Mouse (Mus musculus) kidney, adult 2 months (tissue): ENCODE data around the gene Pld6. TPM values are rescaled to one million over a fixed set of nuclear protein-coding genes. Genes with fewer than 3 reads are reported as not detected.

Experiments
- DNase-seq: peaks from one replicate; pipeline ENCODE4 v3.0.0; 2021
- H3K27ac ChIP-seq: fragments of 200-500 bp; 2 replicates; pipeline ENCODE4 v1.5.1; 2012; ENCODE audit warnings: low read depth, low read length, control low read depth, inconsistent platforms; ENCODE audit not compliant: insufficient read depth
- H3K27me3 ChIP-seq: fragments of 200-500 bp; replicated peaks from 2 replicates; pipeline ENCODE4 v1.6.1; 2012; ENCODE audit warnings: mild to moderate bottlenecking, moderate library complexity, low read length, inconsistent platforms; ENCODE audit not compliant: control insufficient read depth, insufficient read depth
- H3K36me3 ChIP-seq: fragments of 200-500 bp; 2 replicates; pipeline ENCODE4 v1.6.1; 2012; ENCODE audit warnings: mild to moderate bottlenecking, moderate library complexity, low read length, inconsistent platforms; ENCODE audit not compliant: control insufficient read depth, insufficient read depth
- H3K4me1 ChIP-seq: fragments of 200-500 bp; 2 replicates; pipeline ENCODE4 v1.6.1; 2011; ENCODE audit warnings: low read length; ENCODE audit not compliant: control insufficient read depth, insufficient read depth
- H3K4me3 ChIP-seq: fragments of 200-500 bp; 2 replicates; pipeline ENCODE4 v1.5.1; 2011; ENCODE audit warnings: mild to moderate bottlenecking, low read depth, low read length, control low read depth; ENCODE audit not compliant: insufficient read depth
- CTCF ChIP-seq: fragments of 200-500 bp; conservative IDR thresholded peaks from 2 replicates; pipeline ENCODE4 v1.5.1; 2011; ENCODE audit warnings: low read depth, mild to moderate bottlenecking, control low read depth, low read length, moderate library complexity, mixed read lengths; ENCODE audit not compliant: insufficient read depth, insufficient read length
- POLR2A ChIP-seq: fragments of 200-500 bp; IDR thresholded peaks from one replicate; pipeline ENCODE4 v1.6.1; 2011; ENCODE audit warnings: low read depth, low read length, control low read depth
- WGBS: fragments of 180-500 bp; shearing (Covaris S2); methylation state at CpG from one replicate; pipeline ENCODE4 v1.1.7; 2018; 5-methylcytosine and 5-hydroxymethylcytosine counted together
- polyA plus RNA-seq: library from polyadenylated mRNA; depleted of rRNA; stranded (reverse); fragments of >200 nt; gene quantifications from 2 replicates; pipeline ENCODE4 v1.2.3, GENCODE M21; 2012

Gene Pld6
- polyA plus RNA-seq, 1 experiment: 2.6 TPM

- no peak overlapping the region for H3K27ac ChIP-seq
- no peaks in the 10 kb centered on the region for H3K27me3 ChIP-seq
- WGBS: 83% methylated on average over 5 of the region's 5 CpGs
- H3K4me3 ChIP-seq: no peak overlapping the region
- TF ChIP-seq POLR2A (no peak), CTCF (no peak)
- no peaks in the 10 kb centered on the region for H3K4me1 ChIP-seq
- H3K36me3 ChIP-seq: peaks cover under 1% of the 10 kb centered on the region; the same call in 1 of the 2 replicates
- no peak for DNase-seq
Observed at GRCm38 (mm10) chr11:59777259-59777658, 10.2 kb downstream of the Pld6 start.

- H3K36me3 ChIP-seq: peaks cover 1% of the 10 kb centered on the region
- DNase-seq: no peak
- 75% methylated on average over 13 of the region's 13 CpGs for WGBS
Observed at GRCm38 (mm10) chr11:59775435-59776148, 11.9 kb downstream of the Pld6 start.

GRCm38 (mm10) chr11:59774522-59774921, 12.9 kb downstream of the Pld6 start:
- no peak for TF ChIP-seq CTCF
- no peak for TF ChIP-seq POLR2A
- no peak overlapping the region for H3K4me3 ChIP-seq
- no peaks in the 10 kb centered on the region for H3K27me3 ChIP-seq
- no peak for DNase-seq
- peaks cover 1% of the 10 kb centered on the region for H3K36me3 ChIP-seq
- WGBS: 80% methylated on average over 4 of the region's 4 CpGs
- no peaks in the 10 kb centered on the region for H3K4me1 ChIP-seq
- H3K27ac ChIP-seq: no peak overlapping the region

More at GRCm38 (mm10) chr11:59775435-59776148, 11.9 kb downstream of the Pld6 start:
- TF ChIP-seq POLR2A: no peak
- no peak for TF ChIP-seq CTCF
- Histone ChIP-seq H3K4me3 (no peak overlapping the region), H3K4me1 (no peaks in the 10 kb centered on the region), H3K27ac (no peak overlapping the region), H3K27me3 (no peaks in the 10 kb centered on the region)

- Histone ChIP-seq H3K27ac (no peak overlapping the region), H3K4me1 (no peaks in the 10 kb centered on the region), H3K36me3 (peaks cover 4% of the 10 kb centered on the region), H3K4me3 (no peak overlapping the region), H3K27me3 (no peaks in the 10 kb centered on the region)
- TF ChIP-seq CTCF: no peak
- TF ChIP-seq POLR2A: no peak
- no peak for DNase-seq
- 79% methylated on average over 4 of the region's 4 CpGs for WGBS
Observed at GRCm38 (mm10) chr11:59772902-59773301, 14.5 kb downstream of the Pld6 start.

- Histone ChIP-seq H3K4me1 (no peaks in the 10 kb centered on the region), H3K27ac (no peak overlapping the region), H3K27me3 (no peaks in the 10 kb centered on the region), H3K4me3 (no peak overlapping the region), H3K36me3 (peaks cover 4% of the 10 kb centered on the region)
- no peak for DNase-seq
- 85% methylated on average over 2 of the region's 2 CpGs for WGBS
- no peak for TF ChIP-seq POLR2A
Observed at GRCm38 (mm10) chr11:59772291-59772690, 15.2 kb downstream of the Pld6 start.

- Histone ChIP-seq H3K36me3 (peaks cover 4% of the 10 kb centered on the region), H3K4me3 (no peak overlapping the region), H3K27me3 (no peaks in the 10 kb centered on the region), H3K27ac (no peak overlapping the region), H3K4me1 (no peaks in the 10 kb centered on the region)
- DNase-seq: no peak
- TF ChIP-seq POLR2A: no peak
- TF ChIP-seq CTCF: no peak
- 81% methylated on average over 7 of the region's 7 CpGs for WGBS
Observed at GRCm38 (mm10) chr11:59770753-59771152, 16.7 kb downstream of the Pld6 start.

- no peak for DNase-seq
- Histone ChIP-seq H3K27me3 (no peaks in the 10 kb centered on the region), H3K27ac (no peak overlapping the region), H3K4me1 (no peaks in the 10 kb centered on the region), H3K36me3 (peaks cover 6% of the 10 kb centered on the region), H3K4me3 (no peak overlapping the region)
- 79% methylated on average over 6 of the region's 6 CpGs for WGBS
- TF ChIP-seq POLR2A (no peak), CTCF (no peak)
Observed at GRCm38 (mm10) chr11:59769738-59770137, 17.7 kb downstream of the Pld6 start.

- H3K27me3 ChIP-seq: no peaks in the 10 kb centered on the region
- no peak overlapping the region for H3K27ac ChIP-seq
- WGBS: 75% methylated on average over 2 of the region's 2 CpGs
- H3K4me3 ChIP-seq: no peak overlapping the region
- no peaks in the 10 kb centered on the region for H3K4me1 ChIP-seq
- no peak for DNase-seq
- no peak for TF ChIP-seq CTCF
- no peak for TF ChIP-seq POLR2A
- peaks cover 8% of the 10 kb centered on the region for H3K36me3 ChIP-seq
Observed at GRCm38 (mm10) chr11:59769307-59769706, 18.1 kb downstream of the Pld6 start.
